Mouse (Mus musculus) cerebellum, postnatal 10 days (tissue): ENCODE measurements at regions not wholly inside any gene's neighbourhood (a gene's known extent, or its start where the extent isn't known, plus 50 kb on each side); places are given as distances from the start of the nearest gene placed in this dataset.

Experiments used
- DNase-seq, 2 experiments: peaks; one replicate each; pipeline ENCODE4 v3.0.0; 2021; ENCODE audit warnings: mixed read lengths in 2 of 2

- peak; percentile 49 to 60 for DNase-seq
Observed at GRCm38 (mm10) chr3:34231593-34232328, 150.6 kb upstream of the Dnajc19 start.

GRCm38 (mm10) chr3:34222291-34222690, 141.2 kb upstream of the Dnajc19 start:
- no peak for DNase-seq

GRCm38 (mm10) chr3:34219741-34220310, 138.7 kb upstream of the Dnajc19 start:
- no peak for DNase-seq

- no peak for DNase-seq
Observed at GRCm38 (mm10) chr3:34219096-34219495, 138.0 kb upstream of the Dnajc19 start.

- DNase-seq, result no peak
Observed at GRCm38 (mm10) chr3:34217911-34218310, 136.8 kb upstream of the Dnajc19 start.

- DNase-seq, result no peak
Observed at GRCm38 (mm10) chr3:34214233-34214632, 133.1 kb upstream of the Dnajc19 start.

- DNase-seq, result no peak
Observed at GRCm38 (mm10) chr3:34206454-34206853, 125.3 kb upstream of the Dnajc19 start.

- peak; percentile 65 to 77 for DNase-seq
Observed at GRCm38 (mm10) chr3:34198228-34198627, 117.1 kb upstream of the Dnajc19 start.

GRCm38 (mm10) chr3:34197163-34197455, 116.0 kb upstream of the Dnajc19 start:
- no peak for DNase-seq

GRCm38 (mm10) chr3:34196451-34197162, 115.5 kb upstream of the Dnajc19 start:
- peak in 1 of 2 experiments; percentile 8 for DNase-seq

GRCm38 (mm10) chr3:34195729-34196450, 114.8 kb upstream of the Dnajc19 start:
- peak in 1 of 2 experiments; percentile 6 for DNase-seq

- DNase-seq, result no peak
Observed at GRCm38 (mm10) chr3:34173416-34174097, 92.4 kb upstream of the Dnajc19 start.

GRCm38 (mm10) chr3:34172899-34173298, 91.8 kb upstream of the Dnajc19 start:
- no peak for DNase-seq

GRCm38 (mm10) chr3:34171893-34172292, 90.8 kb upstream of the Dnajc19 start:
- no peak for DNase-seq

- DNase-seq, result no peak
Observed at GRCm38 (mm10) chr3:34168087-34168486, 87.0 kb upstream of the Dnajc19 start.

- DNase-seq, result peak in 1 of 2 experiments; percentile 5
Observed at GRCm38 (mm10) chr3:34150036-34150435, 68.9 kb upstream of the Dnajc19 start.

- DNase-seq, result no peak
Observed at GRCm38 (mm10) chr3:34143652-34144051, 62.5 kb upstream of the Dnajc19 start.

- DNase-seq, result no peak
Observed at GRCm38 (mm10) chr3:34139227-34139626, 58.1 kb upstream of the Dnajc19 start.

- no peak for DNase-seq
Observed at GRCm38 (mm10) chr3:34137984-34138383, 56.9 kb upstream of the Dnajc19 start.

GRCm38 (mm10) chr3:34136385-34136784, 55.3 kb upstream of the Dnajc19 start:
- no peak for DNase-seq
